Mouse (Mus musculus) heart, embryonic 11.5 days (tissue): Measurements from ENCODE around the gene Adarb1. TPM values are rescaled to one million over a fixed set of nuclear protein-coding genes. Genes with fewer than 3 reads are reported as not detected.
A peak's percentile ranks its signal among the peaks of the same experiment; 100 is the strongest.

Experiments used
- ATAC-seq: fragments of 200-750 bp; cut with Nextera tagmentation; replicated peaks from 2 replicates; pipeline ENCODE4 v1.8.0; 2017; ENCODE audit warnings: moderate library complexity; ENCODE audit not compliant: insufficient number of reproducible peaks, low FRiP score, low TSS enrichment
- H3K27ac ChIP-seq: fragments of 300-500 bp; sonication (generic); 2 replicates; pipeline ENCODE4 v1.5.1; 2014; ENCODE audit warnings: mild to moderate bottlenecking, low read depth, low read length
- H3K27me3 ChIP-seq: fragments of 300-500 bp; sonication (generic); 2 replicates; pipeline ENCODE4 v1.6.1; 2014; ENCODE audit warnings: mild to moderate bottlenecking, low read length, mixed read lengths; ENCODE audit not compliant: control insufficient read depth, insufficient read depth
- H3K36me3 ChIP-seq: fragments of 300-500 bp; sonication (generic); 2 replicates; pipeline ENCODE4 v1.6.1; 2014; ENCODE audit warnings: mild to moderate bottlenecking, low read length, moderate library complexity, mixed read lengths; ENCODE audit not compliant: control insufficient read depth, insufficient read depth
- H3K4me1 ChIP-seq: fragments of 300-500 bp; sonication (generic); 2 replicates; pipeline ENCODE4 v1.6.1; 2014; ENCODE audit warnings: low read length; ENCODE audit not compliant: control insufficient read depth, insufficient read depth
- H3K4me2 ChIP-seq: fragments of 300-500 bp; sonication (generic); 2 replicates; pipeline ENCODE4 v1.6.1; 2014; ENCODE audit warnings: mild to moderate bottlenecking, moderate library complexity
- H3K4me3 ChIP-seq: fragments of 300-500 bp; sonication (generic); 2 replicates; pipeline ENCODE4 v1.5.1; 2014; ENCODE audit warnings: low read depth, low read length
- H3K9ac ChIP-seq: fragments of 300-500 bp; sonication (generic); 2 replicates; pipeline ENCODE4 v1.6.1; 2014; ENCODE audit warnings: mild to moderate bottlenecking, low read depth, low read length, moderate library complexity
- H3K9me3 ChIP-seq: fragments of 300-500 bp; sonication (generic); replicated peaks from 2 replicates; pipeline ENCODE4 v1.6.1; 2016; ENCODE audit warnings: low read length; ENCODE audit not compliant: control insufficient read depth
- WGBS: fragments of 180-500 bp; shearing (Covaris S2); extraction: QIAGEN DNeasy Blood & Tissue Kit; methylation state at CpG from one replicate; pipeline ENCODE4 v1.1.7; 2014; ENCODE audit not compliant: insufficient replicate concordance; 5-methylcytosine and 5-hydroxymethylcytosine counted together
- polyA plus RNA-seq: library from polyadenylated mRNA; unstranded; fragments of >200 nt; fragmentation: Nextera tagmentation; extraction: Ambion mirVana; gene quantifications from 2 replicates; pipeline ENCODE4 v1.2.1, GENCODE M21; 2014

Gene Adarb1
- polyA plus RNA-seq, 1 experiment from 2014 or later = 8.8 TPM

DNA sequence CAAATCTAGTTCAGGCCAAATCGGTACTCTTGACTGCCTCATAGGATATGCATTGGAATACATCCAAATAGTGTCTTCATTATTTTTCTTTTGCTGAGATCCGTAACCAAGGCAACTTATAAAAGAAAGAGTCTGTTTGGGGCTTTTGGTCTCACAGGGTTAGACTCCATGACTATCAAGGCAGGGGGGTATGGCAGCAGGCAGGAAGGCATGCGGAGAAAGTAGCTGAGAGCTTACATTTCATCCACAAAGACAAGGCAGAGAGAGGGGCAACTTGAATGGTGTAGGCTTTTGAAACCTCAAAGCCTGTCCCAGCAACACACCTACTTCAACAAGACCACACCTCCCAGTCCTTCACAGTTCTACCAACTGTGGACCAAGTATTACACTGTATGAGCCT lies 162.4 kb downstream of the Adarb1 start:
- WGBS = 89% methylated on average over 3 of the region's 3 CpGs
- Histone ChIP-seq H3K27me3 (0 out of 2 replicates have a peak, but pooled peaks cover 1% of the 10 kb centered on the region), H3K9ac (no peak overlapping the region), H3K4me3 (no peak overlapping the region), H3K36me3 (no peaks in the 10 kb centered on the region), H3K27ac (no peak overlapping the region), H3K4me2 (no peak overlapping the region), H3K4me1 (peaks cover 30% of the 10 kb centered on the region), H3K9me3 (no peaks in the 10 kb centered on the region)
- ATAC-seq = no peak

DNA sequence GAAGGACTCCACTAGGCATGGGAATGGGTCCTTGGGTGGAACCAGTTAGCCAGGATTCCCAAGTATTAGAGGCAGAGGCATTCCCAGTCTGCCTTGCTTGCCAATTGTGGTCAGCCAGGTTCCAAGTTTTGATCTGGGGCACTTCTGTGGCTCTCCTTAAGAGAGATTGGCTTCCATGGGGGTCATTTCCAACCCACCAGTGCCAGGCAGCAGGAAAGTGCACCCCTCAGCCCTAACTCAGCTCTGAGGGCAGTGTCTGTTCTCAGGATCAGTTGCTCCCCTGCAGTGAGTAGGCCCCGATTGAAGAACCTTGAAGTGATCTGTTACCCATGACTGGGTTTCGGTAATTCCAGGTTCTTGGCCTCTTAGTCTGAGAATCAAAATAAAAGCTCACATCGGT lies 162.8 kb downstream of the Adarb1 start:
- peaks cover 28% of the 10 kb centered on the region for H3K4me1 ChIP-seq
- no peak overlapping the region for H3K4me3 ChIP-seq
- no peaks in the 10 kb centered on the region for H3K36me3 ChIP-seq
- H3K4me2 ChIP-seq = no peak overlapping the region
- no peak overlapping the region for H3K9ac ChIP-seq
- no peak overlapping the region for H3K27ac ChIP-seq
- no peaks in the 10 kb centered on the region for H3K9me3 ChIP-seq
- WGBS = 84% methylated on average over 3 of the region's 3 CpGs
- H3K27me3 ChIP-seq = 0 out of 2 replicates have a peak, but pooled peaks cover 3% of the 10 kb centered on the region
- ATAC-seq = no peak

DNA sequence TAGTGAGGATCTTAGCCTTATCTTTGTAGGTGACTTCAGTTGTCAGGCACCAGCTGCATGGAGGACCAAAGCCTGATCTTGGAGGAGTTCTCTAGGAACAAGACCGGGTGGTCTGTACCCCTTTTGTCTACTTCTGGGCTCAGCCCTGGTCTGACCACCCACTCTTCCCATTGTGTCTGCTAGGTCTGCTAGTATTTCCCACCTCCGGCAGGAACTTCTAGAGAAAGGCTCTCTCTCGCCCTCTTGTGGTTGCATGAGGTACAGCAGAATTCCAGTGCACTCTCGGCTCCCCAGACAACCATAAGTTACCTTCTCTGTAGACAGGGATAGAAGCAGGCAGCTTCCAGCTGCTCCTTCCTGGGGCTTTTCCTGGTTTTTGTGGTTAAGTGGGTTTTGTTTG lies 165.3 kb downstream of the Adarb1 start:
- no peaks in the 10 kb centered on the region for H3K36me3 ChIP-seq
- 0% methylated on average over 4 of the region's 4 CpGs for WGBS
- H3K9me3 ChIP-seq = no peaks in the 10 kb centered on the region
- H3K4me2 ChIP-seq = no peak overlapping the region
- H3K4me3 ChIP-seq = no peak overlapping the region
- H3K27me3 ChIP-seq = 0 out of 2 replicates have a peak, but pooled peaks cover 3% of the 10 kb centered on the region
- peaks cover 23% of the 10 kb centered on the region for H3K4me1 ChIP-seq
- ATAC-seq = no peak
- H3K27ac ChIP-seq = no peak overlapping the region
- H3K9ac ChIP-seq = no peak overlapping the region

DNA sequence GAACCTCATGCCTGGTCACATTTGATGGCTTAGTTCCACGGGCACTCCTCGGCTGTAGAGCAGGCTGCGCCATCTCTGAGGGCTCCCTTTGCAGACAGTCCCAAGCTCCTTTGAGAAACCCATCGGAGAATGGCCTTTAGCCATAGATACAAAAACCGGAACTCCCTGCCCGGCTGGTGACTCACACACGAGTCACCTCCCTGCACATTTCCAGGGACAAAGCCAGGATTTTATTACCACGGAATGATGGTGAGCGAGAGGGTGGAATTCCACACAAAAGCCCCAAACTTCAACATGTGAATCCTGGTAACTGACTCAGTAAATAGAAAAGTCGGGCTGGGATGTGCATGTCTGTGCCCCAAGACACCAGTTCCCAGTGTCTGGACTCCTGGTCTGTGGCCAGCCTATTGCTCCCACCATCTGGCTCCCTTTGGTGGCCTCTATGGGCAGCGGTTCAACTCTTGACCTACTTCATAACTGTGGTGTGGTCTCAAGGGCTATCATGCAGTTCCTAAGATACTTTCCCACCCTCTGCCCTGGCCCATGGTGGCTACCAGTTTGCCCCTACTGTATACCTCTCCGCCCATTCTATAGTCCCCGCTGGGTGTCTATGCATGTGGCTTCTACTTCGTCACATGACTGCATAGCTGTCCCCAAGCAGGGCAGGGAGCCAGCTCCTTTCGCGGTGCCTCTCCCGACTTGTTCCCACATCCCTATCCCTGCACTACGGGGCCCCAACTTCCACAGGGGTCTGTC lies 166.1 kb downstream of the Adarb1 start:
- 0 out of 2 replicates have a peak overlapping the region, but pooled peaks have one; percentile 28 for H3K9ac ChIP-seq
- no peak for ATAC-seq
- 0 out of 2 replicates have a peak, but pooled peaks cover 3% of the 10 kb centered on the region for H3K27me3 ChIP-seq
- H3K36me3 ChIP-seq = no peaks in the 10 kb centered on the region
- no peak overlapping the region for H3K4me3 ChIP-seq
- H3K9me3 ChIP-seq = no peaks in the 10 kb centered on the region
- peaks cover 29% of the 10 kb centered on the region for H3K4me1 ChIP-seq
- H3K4me2 ChIP-seq = no peak overlapping the region; the same call in 1 of the 2 replicates
- WGBS = 66% methylated on average over 18 of the region's 18 CpGs
- 0 out of 2 replicates have a peak overlapping the region, but pooled peaks have one; percentile 50 for H3K27ac ChIP-seq

DNA sequence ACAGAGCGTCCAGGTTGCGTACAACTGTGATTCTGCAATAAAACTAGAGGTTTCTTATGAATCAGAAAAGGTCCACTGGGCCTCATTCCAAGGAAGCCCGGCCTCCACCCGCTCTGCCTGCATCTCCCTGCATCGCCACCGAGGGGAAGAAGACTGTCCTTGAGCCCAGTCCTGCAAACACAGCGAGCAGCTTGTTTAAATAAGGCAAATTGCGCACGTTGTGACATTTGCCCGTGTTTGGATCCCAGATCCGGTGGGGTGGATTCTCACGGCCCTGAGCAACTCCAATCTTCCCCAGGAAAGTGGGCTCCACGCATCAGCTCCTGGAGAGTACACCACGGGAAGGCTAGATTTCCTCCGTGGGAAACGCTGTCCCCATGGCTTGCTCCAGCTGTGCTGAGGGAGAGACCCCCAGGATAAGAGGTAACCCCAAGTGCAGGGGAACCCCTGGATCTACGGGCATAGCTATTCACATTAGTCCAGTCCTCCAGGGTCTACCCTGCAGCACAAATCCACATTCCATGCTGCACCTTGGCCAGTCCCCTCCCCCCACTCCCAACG lies 166.8 kb downstream of the Adarb1 start:
- Histone ChIP-seq H3K9me3 (no peaks in the 10 kb centered on the region), H3K27ac (0 out of 2 replicates have a peak overlapping the region, but pooled peaks have one; percentile 22), H3K36me3 (no peaks in the 10 kb centered on the region), H3K4me3 (no peak overlapping the region), H3K27me3 (0 out of 2 replicates have a peak, but pooled peaks cover 3% of the 10 kb centered on the region), H3K9ac (no peak overlapping the region), H3K4me2 (no peak overlapping the region; the same call in 1 of the 2 replicates), H3K4me1 (peaks cover 29% of the 10 kb centered on the region)
- WGBS = 57% methylated on average over 18 of the region's 18 CpGs
- no peak for ATAC-seq

DNA sequence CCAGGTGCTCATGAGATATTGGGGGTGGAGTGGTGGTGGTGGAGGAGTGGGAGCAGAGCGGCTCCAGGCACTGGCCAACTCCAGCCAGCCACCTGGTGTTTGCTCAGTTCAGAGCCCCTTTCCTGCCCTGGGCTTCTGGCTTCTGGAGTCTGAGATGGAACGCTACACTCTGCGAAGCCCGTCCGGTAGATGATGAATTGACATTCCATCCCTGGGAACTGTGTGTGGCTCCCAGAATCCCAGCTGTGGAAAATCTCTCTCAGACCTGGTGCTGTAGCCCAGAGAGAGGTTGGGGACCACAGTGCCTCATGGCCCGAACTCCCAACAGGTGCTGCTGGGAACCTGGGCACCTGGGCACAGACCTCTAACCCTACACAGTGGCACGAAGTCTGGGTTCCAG lies 170.4 kb downstream of the Adarb1 start:
- Histone ChIP-seq H3K9me3 (no peaks in the 10 kb centered on the region), H3K27ac (no peak overlapping the region), H3K36me3 (no peaks in the 10 kb centered on the region), H3K9ac (no peak overlapping the region), H3K27me3 (peaks cover 3% of the 10 kb centered on the region; the same call in 1 of the 2 replicates), H3K4me3 (no peak overlapping the region), H3K4me2 (no peak overlapping the region), H3K4me1 (peaks cover 29% of the 10 kb centered on the region)
- ATAC-seq = 0 out of 2 replicates have a peak, but pooled peaks have one; percentile 6
- WGBS = 39% methylated on average over 7 of the region's 7 CpGs

DNA sequence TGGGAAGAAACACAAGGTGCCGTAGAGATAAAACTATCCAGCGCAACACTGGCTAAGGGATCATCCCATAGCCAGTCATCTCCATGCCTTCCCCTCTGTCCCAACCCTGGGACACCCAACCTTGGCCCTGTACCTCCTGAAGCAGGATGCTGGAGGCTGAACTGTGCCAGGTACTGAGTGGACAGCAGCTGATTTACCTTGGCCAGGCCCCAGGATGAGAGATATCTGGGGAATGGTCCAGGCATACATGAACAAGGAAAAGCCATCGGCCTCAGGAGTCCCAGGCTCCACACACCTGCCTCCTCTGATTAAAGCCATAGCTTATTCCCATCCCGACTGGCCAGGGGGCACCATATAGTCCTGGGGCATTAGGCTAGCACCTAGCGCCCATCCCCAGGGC lies 171.0 kb downstream of the Adarb1 start:
- Histone ChIP-seq H3K4me1 (peaks cover 22% of the 10 kb centered on the region), H3K9me3 (no peaks in the 10 kb centered on the region), H3K27ac (no peak overlapping the region), H3K4me3 (no peak overlapping the region), H3K4me2 (no peak overlapping the region), H3K9ac (no peak overlapping the region), H3K27me3 (peaks cover 3% of the 10 kb centered on the region; the same call in 1 of the 2 replicates), H3K36me3 (no peaks in the 10 kb centered on the region)
- ATAC-seq = no peak
- WGBS = 79% methylated on average over 5 of the region's 5 CpGs

DNA sequence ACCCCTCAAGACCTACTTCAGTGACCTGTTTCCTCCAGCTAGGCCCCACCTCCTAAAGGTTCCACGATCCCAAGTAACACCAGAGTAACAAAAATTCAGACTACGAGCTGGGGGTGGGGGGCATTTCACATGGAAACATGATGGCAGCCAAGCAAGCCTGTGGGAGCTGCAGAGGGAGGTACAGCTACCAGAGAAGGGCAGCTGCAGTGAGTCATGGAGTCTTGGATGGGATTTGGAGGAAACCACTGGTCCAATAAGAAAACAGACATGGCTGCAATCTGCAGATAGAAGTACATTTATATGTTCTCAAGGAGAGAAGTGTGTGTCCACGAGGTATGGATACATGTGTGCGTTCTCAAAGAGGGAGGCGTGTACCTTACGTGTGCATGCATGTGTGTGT lies 173.3 kb downstream of the Adarb1 start:
- 91% methylated on average over 6 of the region's 6 CpGs for WGBS

More for the DNA sequence above, 173.3 kb downstream of the Adarb1 start:
- no peak overlapping the region for H3K4me2 ChIP-seq
- H3K9ac ChIP-seq = no peak overlapping the region
- no peaks in the 10 kb centered on the region for H3K9me3 ChIP-seq
- ATAC-seq = no peak
- H3K27me3 ChIP-seq = no peaks in the 10 kb centered on the region; the same call in 1 of the 2 replicates
- no peak overlapping the region for H3K27ac ChIP-seq
- H3K36me3 ChIP-seq = no peaks in the 10 kb centered on the region
- H3K4me3 ChIP-seq = no peak overlapping the region
- H3K4me1 ChIP-seq = peaks cover 11% of the 10 kb centered on the region; the same call in 1 of the 2 replicates
